ENCODE assay signal across 12 mouse cellular contexts in genomic region chr8:94290606-94291005, GRCm38 (mm10). TPM values are rescaled to one million over a fixed set of nuclear protein-coding genes. Genes with fewer than 3 reads are reported as not detected.
DNase-seq lines count a peak whose midpoint lies in the region; ATAC-seq lines count a peak whose summit lies in the region.
"Had no signal": no experiment of that assay in that cellular context is flagged by ENCODE, and none has a peak within 500 bp of the region (broad histone marks: within the 10 kb centered on the region; RNA-seq: fewer than 3 reads in every experiment).

No protein-coding gene starts in this region.

- H3K9me3 ChIP-seq in forebrain, embryonic 14.5 days (replicated peaks; ENCODE audit: control insufficient read depth, low read length): no peaks in the 10 kb centered on the region
- no peaks in the 10 kb centered on the region for H3K9me3 ChIP-seq in forebrain, embryonic 11.5 days (ENCODE audit: control insufficient read depth, low read length)
- H3K9me3 ChIP-seq: hindbrain, embryonic 13.5 days; kidney, embryonic 15.5 days had no signal

- H3K4me2 ChIP-seq in forebrain, embryonic 14.5 days (ENCODE audit: low read length): no peak overlapping the region
- H3K4me2 ChIP-seq in forebrain, embryonic 11.5 days (ENCODE audit: low read depth, low read length, severe bottlenecking): no peak overlapping the region
- H3K4me2 ChIP-seq: hindbrain, embryonic 13.5 days; kidney, embryonic 15.5 days had no signal

- no peak for ATAC-seq in forebrain, embryonic 14.5 days
- no peak for ATAC-seq in forebrain, embryonic 11.5 days (replicated peaks; ENCODE audit: low FRiP score)
- peak; percentile 89 for ATAC-seq in common myeloid progenitor, adult 5-6 weeks (replicated peaks; ENCODE audit: low read depth, poor library complexity, severe bottlenecking)
- peak; percentile 93 for ATAC-seq in megakaryocyte-erythroid progenitor cell, adult 5-6 weeks (replicated peaks; ENCODE audit: low FRiP score, low TSS enrichment, poor library complexity, severe bottlenecking)

- H3K27me3 ChIP-seq in forebrain, embryonic 14.5 days (replicated peaks; ENCODE audit: control insufficient read depth, insufficient read depth, low read length): no peaks in the 10 kb centered on the region
- H3K27me3 ChIP-seq in forebrain, embryonic 11.5 days (ENCODE audit: control insufficient read depth, insufficient read depth, low read length): no peaks in the 10 kb centered on the region
- H3K27me3 ChIP-seq: hindbrain, embryonic 13.5 days; kidney, embryonic 15.5 days had no signal

- WGBS in forebrain, embryonic 14.5 days: 87% methylated on average over 5 of the region's 5 CpGs
- WGBS in forebrain, embryonic 11.5 days: 94% methylated on average over 5 of the region's 5 CpGs

- peak; percentile 19 for DNase-seq in forebrain, embryonic 14.5 days (ENCODE audit: low spot score)
- DNase-seq in forebrain, embryonic 11.5 days (ENCODE audit: low spot score): no peak
- DNase-seq in layer of hippocampus, adult 9-11 months: peak; percentile 49
- no peak for DNase-seq in layer of hippocampus, postnatal 14 days (ENCODE audit: low spot score in 2 of 2)
- no peak for DNase-seq in cerebellum, adult 11 months
- DNase-seq in urinary bladder, adult 18-20 months (ENCODE audit: low spot score in 2 of 2): no peak
- DNase-seq: liver; lung, postnatal 10 days had no signal

- H3K27ac ChIP-seq in forebrain, embryonic 14.5 days (ENCODE audit: low read depth, low read length): no peak overlapping the region
- no peak overlapping the region for H3K27ac ChIP-seq in forebrain, embryonic 11.5 days (ENCODE audit: low read depth, low read length)
- H3K27ac ChIP-seq: hindbrain, embryonic 13.5 days; kidney, embryonic 15.5 days had no signal

- peaks cover 15% of the 10 kb centered on the region for H3K36me3 ChIP-seq in forebrain, embryonic 14.5 days (ENCODE audit: control insufficient read depth, insufficient read depth, low read length)
- H3K36me3 ChIP-seq in forebrain, embryonic 11.5 days (ENCODE audit: control insufficient read depth, insufficient read depth, low read length): no peaks in the 10 kb centered on the region

- no peak overlapping the region for H3K4me3 ChIP-seq in forebrain, embryonic 14.5 days (ENCODE audit: low read depth, low read length)
- no peak overlapping the region for H3K4me3 ChIP-seq in forebrain, embryonic 11.5 days (ENCODE audit: low read depth, low read length)
- H3K4me3 ChIP-seq: hindbrain, embryonic 13.5 days; kidney, embryonic 15.5 days had no signal

- H3K4me1 ChIP-seq in forebrain, embryonic 14.5 days (ENCODE audit: control insufficient read depth, insufficient read depth, low read length): no peaks in the 10 kb centered on the region
- H3K4me1 ChIP-seq in forebrain, embryonic 11.5 days (replicated peaks; ENCODE audit: control insufficient read depth, insufficient read depth, low read length): no peaks in the 10 kb centered on the region

- no peak overlapping the region for H3K9ac ChIP-seq in forebrain, embryonic 14.5 days (ENCODE audit: low read length)
- H3K9ac ChIP-seq in forebrain, embryonic 11.5 days (ENCODE audit: low read length): no peak overlapping the region
- H3K9ac ChIP-seq: hindbrain, embryonic 13.5 days; kidney, embryonic 15.5 days had no signal

RNA-seq across cellular contexts. Expression of gene Slc12a3, which starts 38.4 kb away (rescaled TPM):
- polyA plus RNA-seq in forebrain, embryonic 14.5 days (2014; fragmentation: Nextera tagmentation; extraction: Ambion mirVana): not detected in 2 replicates
- not detected in 2 replicates for polyA plus RNA-seq in forebrain, embryonic 11.5 days (2014; fragmentation: Nextera tagmentation; extraction: Ambion mirVana)
- under 1 TPM; 0.31 to 0.44 TPM for total RNA-seq in layer of hippocampus, postnatal 14 days (2021)
- total RNA-seq in common myeloid progenitor, adult 5-6 weeks (2017): 0.49 TPM in 1 of 2 replicates, not detected in the other
- total RNA-seq in megakaryocyte-erythroid progenitor cell, adult 5-6 weeks (2014; fragmentation: Nextera tagmentation): 0.12 and 1.8 TPM in 2 replicates
- not detected in 2 replicates for total RNA-seq in megakaryocyte-erythroid progenitor cell, adult 5-6 weeks (2017)

Comparison
In these comparisons a context has a peak if more than half of its experiments do, and no peak if none do; other contexts are left out.
1. DNase-seq: peak in forebrain, embryonic 14.5 days (single experiment) and layer of hippocampus, adult 9-11 months (single experiment); none in forebrain, embryonic 11.5 days (single experiment), layer of hippocampus, postnatal 14 days (0 of 2), cerebellum, adult 11 months (single experiment) and urinary bladder, adult 18-20 months (0 of 2).
2. ATAC-seq: peak in common myeloid progenitor, adult 5-6 weeks (single experiment) and megakaryocyte-erythroid progenitor cell, adult 5-6 weeks (single experiment); none in forebrain, embryonic 14.5 days (single experiment) and forebrain, embryonic 11.5 days (single experiment).